Mouse (Mus musculus) T-helper 1 cell (primary cell): ENCODE measurements around the gene Tmem40.

Experiments used
- in situ Hi-C: fragments of 300-600 bp; cut with MboI, MseI; formaldehyde crosslinking; loops from one replicate; pipeline ENCODE4 v1.15.1; 2025; ENCODE audit warnings: high pct_unique_total_duplicates

Tmem40 gene

GRCm38 (mm10) chr6:115770059-115770670 is 8.0 kb upstream of the Tmem40 start:
- in situ Hi-C loops: no loop called here

GRCm38 (mm10) chr6:115768207-115768606 is 6.0 kb upstream of the Tmem40 start:
- in situ Hi-C loops: no loop called here

GRCm38 (mm10) chr6:115767357-115767756 is 5.1 kb upstream of the Tmem40 start:
- in situ Hi-C loops: no loop called here

- in situ Hi-C loops: no loop called here
Observed at GRCm38 (mm10) chr6:115764179-115764578, 2.0 kb upstream of the Tmem40 start.

GRCm38 (mm10) chr6:115760982-115761381 is 1.2 kb downstream of the Tmem40 start:
- in situ Hi-C loops: no loop called here

- in situ Hi-C loops: no loop called here
Observed at GRCm38 (mm10) chr6:115760137-115760536, 2.1 kb downstream of the Tmem40 start.

GRCm38 (mm10) chr6:115759461-115759860 is 2.7 kb downstream of the Tmem40 start:
- in situ Hi-C loops: no loop called here

- in situ Hi-C loops: no loop called here
Observed at GRCm38 (mm10) chr6:115758981-115759435, 3.2 kb downstream of the Tmem40 start.

GRCm38 (mm10) chr6:115755536-115755935 is 6.7 kb downstream of the Tmem40 start:
- in situ Hi-C loops: no loop called here

GRCm38 (mm10) chr6:115746326-115746725 is 15.9 kb downstream of the Tmem40 start:
- in situ Hi-C loops: no loop called here

GRCm38 (mm10) chr6:115743569-115743968 is 18.6 kb downstream of the Tmem40 start:
- in situ Hi-C loops: no loop called here

- in situ Hi-C loops: no loop called here
Observed at GRCm38 (mm10) chr6:115739056-115739455, 23.2 kb downstream of the Tmem40 start.

- in situ Hi-C loops: no loop called here
Observed at GRCm38 (mm10) chr6:115734909-115735308, 27.3 kb downstream of the Tmem40 start.

- in situ Hi-C loops: no loop called here
Observed at GRCm38 (mm10) chr6:115732341-115732928, 29.8 kb downstream of the Tmem40 start.

- in situ Hi-C loops: no loop called here
Observed at GRCm38 (mm10) chr6:115730560-115731342, 31.5 kb downstream of the Tmem40 start.

GRCm38 (mm10) chr6:115727570-115727969 is 34.6 kb downstream of the Tmem40 start:
- in situ Hi-C loops: no loop called here

- in situ Hi-C loops: no loop called here
Observed at GRCm38 (mm10) chr6:115727108-115727507, 35.1 kb downstream of the Tmem40 start.

GRCm38 (mm10) chr6:115722246-115722645 is 40.0 kb downstream of the Tmem40 start:
- in situ Hi-C loops: no loop called here

- in situ Hi-C loops: loop anchor here (10.0 kb wide), 1 partner anchor 2003 kb away; the partner anchor contains the start of gene Ghrl
Observed at GRCm38 (mm10) chr6:115717715-115718558, 44.3 kb downstream of the Tmem40 start.

GRCm38 (mm10) chr6:115717101-115717652 is 45.0 kb downstream of the Tmem40 start:
- in situ Hi-C loops: loop anchor here (10.0 kb wide), 1 partner anchor 2002 kb away; the partner anchor contains the start of gene Ghrl

- in situ Hi-C loops: loop anchor here (10.0 kb wide), 1 partner anchor 1996 kb away; the partner anchor contains the start of gene Ghrl
Observed at GRCm38 (mm10) chr6:115711261-115711660, 50.9 kb downstream of the Tmem40 start.
